Mouse (Mus musculus): Measurements from ENCODE around the gene Atxn1. TPM values are rescaled to one million over a fixed set of nuclear protein-coding genes. Genes with fewer than 3 reads are reported as not detected.

The Atxn1 gene
- total and polyA plus RNA-seq, 2 experiments from 2014 or later: 12.0 to 31.4 TPM

DNA sequence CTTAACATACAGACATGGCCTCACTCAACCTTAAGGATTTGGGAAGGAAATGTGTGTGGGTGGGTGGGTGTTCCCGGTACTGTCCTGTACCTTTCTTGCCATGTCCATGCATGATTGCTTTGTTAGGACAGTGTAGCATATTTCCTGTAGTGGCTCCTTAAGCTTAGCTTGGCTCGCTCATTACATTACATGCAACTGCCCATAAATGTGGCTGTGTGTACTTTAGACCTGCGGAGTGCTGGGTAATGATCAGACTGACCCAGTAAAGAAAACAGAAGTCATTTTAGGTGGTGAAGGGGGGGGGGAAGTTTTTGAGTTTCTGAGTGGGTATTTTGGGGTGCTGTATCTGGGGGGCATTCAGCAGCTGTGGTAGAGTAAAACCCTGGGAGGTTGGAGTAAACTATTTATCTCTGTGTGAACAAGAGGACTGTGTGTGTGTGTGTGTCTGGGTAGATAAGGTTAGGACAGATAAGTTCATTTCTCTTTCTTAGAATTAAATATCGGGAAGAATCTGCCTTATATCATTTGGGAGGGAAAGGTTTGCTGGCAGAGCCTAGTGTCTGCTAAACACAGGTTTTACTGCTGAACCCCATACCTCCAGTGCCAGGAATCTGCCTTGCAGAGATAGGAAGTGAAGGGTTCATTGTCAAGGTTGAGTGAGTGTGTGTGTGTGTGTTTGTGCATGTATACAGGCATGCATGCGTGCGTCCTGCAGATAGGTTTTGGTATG lies 452.9 kb downstream of the Atxn1 start:
- peaks cover 5% of the 10 kb centered on the region; the same call in 1 of the 2 replicates for H3K4me1 ChIP-seq (ENCODE audit: insufficient read depth, low read length)
- DNase-seq (ENCODE audit: low spot score): no peak
- no peaks in the 10 kb centered on the region for H3K36me3 ChIP-seq (ENCODE audit: insufficient read depth, low read length)
- no peak for TF ChIP-seq CTCF (IDR thresholded peaks at IDR 0.05)
- H3K27me3 ChIP-seq (ENCODE audit: insufficient read depth, low read length): no peaks in the 10 kb centered on the region
- H3K27ac ChIP-seq (ENCODE audit: low read depth, low read length): no peak overlapping the region
- no peaks in the 10 kb centered on the region for H3K9me3 ChIP-seq (ENCODE audit: low read length)
- 90% methylated on average over 6 of the region's 6 CpGs for WGBS
- no peak for ATAC-seq (ENCODE audit: low FRiP score)
- H3K4me3 ChIP-seq (ENCODE audit: low read depth, low read length): no peak overlapping the region
- no peak overlapping the region for H3K9ac ChIP-seq (replicated peaks; ENCODE audit: low read length, poor library complexity, severe bottlenecking)
- no peak overlapping the region for H3K4me2 ChIP-seq (ENCODE audit: low read depth, low read length, poor library complexity, severe bottlenecking)

DNA sequence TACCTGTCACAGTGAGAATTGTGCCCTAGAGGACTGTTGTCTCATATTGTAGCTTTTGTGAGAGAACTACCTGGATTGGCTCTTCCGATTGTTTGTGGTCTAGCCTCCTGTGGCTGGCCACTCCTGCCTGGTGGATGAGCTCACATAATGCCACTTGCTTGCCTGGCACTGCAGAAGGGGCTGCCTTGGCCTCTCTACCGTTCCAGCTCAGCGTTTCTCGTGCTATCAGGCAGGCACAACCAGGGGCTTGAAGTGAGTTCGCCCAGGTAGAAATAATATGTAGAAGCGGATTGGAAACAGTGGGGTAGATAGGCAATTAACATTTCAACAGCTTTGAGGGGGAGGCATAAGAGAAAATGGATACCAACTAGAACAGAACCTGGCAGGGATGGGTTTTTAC lies 455.4 kb downstream of the Atxn1 start:
- WGBS: 68% methylated on average over 6 of the region's 6 CpGs
- Histone ChIP-seq H3K36me3 (ENCODE audit: insufficient read depth, low read length) (no peaks in the 10 kb centered on the region), H3K9ac (replicated peaks; ENCODE audit: low read length, poor library complexity, severe bottlenecking) (no peak overlapping the region), H3K4me2 (ENCODE audit: low read depth, low read length, poor library complexity, severe bottlenecking) (no peak overlapping the region), H3K27me3 (ENCODE audit: insufficient read depth, low read length) (no peaks in the 10 kb centered on the region), H3K4me1 (ENCODE audit: insufficient read depth, low read length) (no peaks in the 10 kb centered on the region; the same call in 1 of the 2 replicates), H3K9me3 (ENCODE audit: low read length) (no peaks in the 10 kb centered on the region), H3K27ac (ENCODE audit: low read depth, low read length) (no peak overlapping the region), H3K4me3 (ENCODE audit: low read depth, low read length) (no peak overlapping the region)
- no peak for ATAC-seq (ENCODE audit: low FRiP score)
- DNase-seq (ENCODE audit: low spot score): no peak
- no peak for TF ChIP-seq CTCF (IDR thresholded peaks at IDR 0.05)

GRCm38 (mm10) chr13:45508495-45508894 lies 456.3 kb downstream of the Atxn1 start:
- Histone ChIP-seq H3K4me2 (ENCODE audit: low read depth, low read length, poor library complexity, severe bottlenecking) (peak overlapping the region; percentile 95), H3K27ac (ENCODE audit: low read depth, low read length) (no peak overlapping the region), H3K4me1 (ENCODE audit: insufficient read depth, low read length) (no peaks in the 10 kb centered on the region; the same call in 1 of the 2 replicates), H3K4me3 (ENCODE audit: low read depth, low read length) (peak overlapping the region; percentile 64), H3K9me3 (ENCODE audit: low read length) (no peaks in the 10 kb centered on the region), H3K9ac (replicated peaks; ENCODE audit: low read length, poor library complexity, severe bottlenecking) (peak overlapping the region; percentile 64; the same call in 1 of the 2 replicates), H3K36me3 (ENCODE audit: insufficient read depth, low read length) (no peaks in the 10 kb centered on the region), H3K27me3 (ENCODE audit: insufficient read depth, low read length) (no peaks in the 10 kb centered on the region)
- peak; percentile 51 for TF ChIP-seq CTCF (IDR thresholded peaks at IDR 0.05)
- ATAC-seq (ENCODE audit: low FRiP score) (peak; percentile 73), DNase-seq (ENCODE audit: low spot score) (peak; percentile 83)
- WGBS: 3% methylated on average over 8 of the region's 8 CpGs

- Histone ChIP-seq H3K9ac (replicated peaks; ENCODE audit: low read length, poor library complexity, severe bottlenecking) (peak within 1 kb of the TSS; percentile 64), H3K4me2 (ENCODE audit: low read depth, low read length, poor library complexity, severe bottlenecking) (peak within 1 kb of the TSS; percentile 95), H3K27ac (ENCODE audit: low read depth, low read length) (peak within 1 kb of the TSS; percentile 4; the same call in 1 of the 2 replicates), H3K36me3 (ENCODE audit: insufficient read depth, low read length) (no peaks in the 10 kb centered on the region), H3K27me3 (ENCODE audit: insufficient read depth, low read length) (no peaks in the 10 kb centered on the region), H3K9me3 (ENCODE audit: low read length) (no peaks in the 10 kb centered on the region), H3K4me1 (ENCODE audit: insufficient read depth, low read length) (no peaks in the 10 kb centered on the region; the same call in 1 of the 2 replicates), H3K4me3 (ENCODE audit: low read depth, low read length) (peak within 1 kb of the TSS; percentile 64)
- under 1% methylated on average over 63 of the region's 63 CpGs for WGBS
- peak; percentile 79 for ATAC-seq (ENCODE audit: low FRiP score)
- peak; percentile 84 for DNase-seq (ENCODE audit: low spot score)
- TF ChIP-seq CTCF (IDR thresholded peaks at IDR 0.05): peak; percentile 41
Measured at GRCm38 (mm10) chr13:45507274-45508229, 457.3 kb downstream of the Atxn1 start, which contains the start of gene Gmpr. Gene Gmpr (plus strand): TSS chr13:45507444.

GRCm38 (mm10) chr13:45505546-45505945 lies 459.3 kb downstream of the Atxn1 start:
- WGBS: 93% methylated on average over 3 of the region's 3 CpGs
- no peaks in the 10 kb centered on the region; the same call in 1 of the 2 replicates for H3K4me1 ChIP-seq (ENCODE audit: insufficient read depth, low read length)
- no peak for TF ChIP-seq CTCF (IDR thresholded peaks at IDR 0.05)
- no peak overlapping the region for H3K4me3 ChIP-seq (ENCODE audit: low read depth, low read length)
- no peak for DNase-seq (ENCODE audit: low spot score)
- no peak for ATAC-seq (ENCODE audit: low FRiP score)
- no peaks in the 10 kb centered on the region for H3K36me3 ChIP-seq (ENCODE audit: insufficient read depth, low read length)
- H3K9ac ChIP-seq (replicated peaks; ENCODE audit: low read length, poor library complexity, severe bottlenecking): no peak overlapping the region
- no peak overlapping the region for H3K27ac ChIP-seq (ENCODE audit: low read depth, low read length)
- H3K27me3 ChIP-seq (ENCODE audit: insufficient read depth, low read length): no peaks in the 10 kb centered on the region
- no peak overlapping the region for H3K4me2 ChIP-seq (ENCODE audit: low read depth, low read length, poor library complexity, severe bottlenecking)
- H3K9me3 ChIP-seq (ENCODE audit: low read length): no peaks in the 10 kb centered on the region

Data from midbrain, postnatal 0 days (tissue).